Mouse (Mus musculus): ENCODE measurements around the gene Pcp4.

The Pcp4 gene

DNA sequence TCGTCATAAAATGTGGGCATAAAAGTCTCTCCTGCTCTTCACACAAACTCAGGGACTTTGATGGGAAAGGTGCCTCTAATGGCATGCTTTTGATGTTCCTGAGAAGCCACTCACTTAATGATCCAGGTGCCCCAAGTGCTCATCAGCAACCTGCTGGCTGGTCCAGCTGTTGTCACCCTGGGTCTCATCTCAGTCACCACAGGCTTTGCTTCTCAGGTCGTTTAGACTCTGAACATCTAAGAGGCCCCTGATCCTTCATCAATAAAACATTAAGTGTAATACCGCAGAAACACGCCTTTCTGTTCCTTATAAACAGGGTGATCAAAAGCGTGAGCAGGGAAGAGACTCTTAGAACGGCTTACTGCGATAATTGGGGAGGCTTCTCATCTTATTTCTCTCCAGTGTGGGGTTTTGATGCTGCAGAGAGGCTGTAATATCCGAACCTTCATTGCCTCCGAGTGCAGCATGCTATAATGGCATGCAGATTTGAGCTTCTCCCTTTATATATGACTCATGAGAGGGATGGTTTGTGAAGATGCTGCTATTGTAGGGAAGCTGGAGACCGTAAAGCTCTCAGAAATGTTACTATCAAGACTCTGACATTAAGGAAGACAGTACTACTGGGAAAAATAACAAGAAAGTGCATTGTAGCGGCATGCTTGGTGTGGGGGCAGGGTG lies 19.7 kb downstream of the Pcp4 start:
- DNase-seq (ENCODE audit: low read depth) = no peak

DNA sequence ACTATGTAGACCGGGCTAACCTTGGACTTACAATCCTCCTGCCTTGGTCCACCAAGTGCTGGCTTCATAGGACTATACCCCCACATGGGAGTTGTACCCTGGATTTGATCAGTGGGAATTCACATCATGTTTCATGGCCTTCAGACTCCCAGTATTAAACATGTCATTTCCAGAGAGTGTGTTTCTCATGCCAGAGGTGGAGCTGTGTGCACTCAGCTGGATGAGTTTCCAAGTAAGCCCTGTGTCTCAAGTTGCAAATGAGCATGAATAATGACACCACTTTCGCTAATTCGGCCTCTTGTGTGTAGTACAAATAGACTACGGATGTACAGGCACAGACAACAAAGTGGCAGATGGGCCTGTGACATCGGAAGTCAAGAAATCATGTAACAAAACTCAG lies 20.6 kb downstream of the Pcp4 start:
- DNase-seq (ENCODE audit: low read depth) = no peak

DNA sequence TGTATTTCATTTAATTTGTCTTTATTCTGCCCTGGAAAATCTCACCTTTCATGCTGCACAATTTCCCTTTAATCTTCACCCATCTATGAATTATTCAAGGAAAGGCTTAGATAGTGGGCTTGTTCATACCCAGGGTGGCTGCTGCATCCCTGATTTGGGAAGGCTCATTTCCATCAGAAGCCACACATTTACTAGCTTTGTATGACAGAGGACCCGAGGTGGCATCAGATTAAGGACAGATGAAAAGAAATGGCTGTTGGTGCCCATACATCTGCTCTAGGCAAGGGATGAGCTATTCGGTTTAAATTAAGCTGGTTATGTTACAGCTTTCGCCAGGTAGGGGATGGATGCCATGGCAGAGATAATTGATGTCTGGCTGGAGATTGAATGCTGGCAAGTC lies 24.1 kb downstream of the Pcp4 start:
- DNase-seq (ENCODE audit: low read depth) = no peak

DNA sequence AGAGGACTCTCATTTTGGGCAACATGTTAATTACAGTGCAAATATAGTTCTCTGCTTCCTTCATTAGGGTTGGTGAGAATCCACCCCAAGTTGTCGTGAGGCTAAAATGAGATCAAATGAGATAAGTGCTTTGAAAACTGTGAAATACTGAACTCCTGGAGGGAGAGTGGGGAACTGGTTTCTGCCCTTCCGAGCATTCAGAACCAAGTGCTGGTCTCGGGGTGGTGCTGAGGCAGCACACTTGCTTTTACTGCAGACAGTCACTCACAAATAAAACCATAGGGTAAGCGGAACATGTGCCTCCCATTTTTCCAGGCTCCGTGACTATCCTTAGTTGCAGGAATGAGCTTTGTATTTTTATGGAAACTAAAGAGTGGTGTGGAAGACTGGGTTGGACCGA lies 26.7 kb downstream of the Pcp4 start:
- no peak for DNase-seq (ENCODE audit: low read depth)

DNA sequence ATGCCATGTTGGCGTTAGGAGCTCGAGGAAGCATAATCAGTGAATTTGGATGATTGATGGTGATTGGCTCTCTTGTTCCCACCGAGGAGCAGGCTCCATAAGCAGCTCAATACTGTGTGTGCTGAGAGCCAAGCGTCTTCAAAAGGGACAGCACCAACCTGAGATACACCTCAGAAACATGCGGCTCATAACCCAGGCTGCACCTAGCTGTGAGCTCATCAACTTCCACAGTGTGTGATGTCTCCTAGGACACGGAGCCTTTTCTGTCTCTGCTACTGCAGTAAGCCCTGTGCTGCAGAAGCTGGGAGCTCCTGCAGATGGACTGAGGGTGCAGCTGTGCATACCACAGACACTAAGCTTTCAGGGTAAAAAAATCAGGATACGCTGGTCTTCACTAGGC lies 31.5 kb downstream of the Pcp4 start:
- no peak for DNase-seq (ENCODE audit: low read depth)

DNA sequence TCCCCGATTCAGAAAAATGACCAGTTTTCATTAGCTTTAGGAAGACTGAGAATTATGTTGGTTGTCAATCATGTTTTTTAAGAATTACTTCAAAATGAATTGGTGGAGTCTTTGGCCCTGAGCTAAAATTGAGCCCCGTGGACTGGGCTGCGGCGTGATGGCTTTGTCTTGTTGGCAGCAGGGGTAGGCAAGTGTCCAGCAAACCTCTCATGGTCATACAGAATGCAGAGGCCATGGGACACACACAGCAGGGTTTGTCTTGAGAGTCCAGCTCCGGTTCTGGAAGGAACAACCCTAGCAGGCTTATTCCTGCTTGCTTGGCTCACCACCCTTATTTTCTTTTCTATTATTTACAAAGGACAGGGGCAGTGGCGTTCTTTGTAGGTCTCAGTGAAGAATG lies 33.8 kb downstream of the Pcp4 start:
- DNase-seq (ENCODE audit: low read depth) = no peak

DNA sequence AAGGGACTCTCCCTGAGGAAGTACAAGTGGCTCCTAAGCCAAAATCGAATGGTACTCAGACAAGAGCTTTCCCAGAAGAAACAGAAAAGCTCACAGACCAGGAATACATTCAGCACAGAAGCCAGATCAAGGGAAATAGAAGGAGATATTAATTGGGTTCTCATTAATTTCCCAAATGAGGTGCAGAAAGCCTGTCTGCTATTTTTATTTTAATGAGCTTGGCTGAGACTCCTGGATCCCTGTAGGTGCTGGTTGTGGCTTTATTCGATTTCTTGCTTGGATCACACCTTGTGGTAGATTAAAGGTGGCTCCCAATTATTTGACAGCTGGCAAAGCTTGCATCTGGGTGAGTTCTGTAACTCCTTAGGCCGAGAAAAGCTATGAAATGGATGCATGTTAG lies 35.2 kb downstream of the Pcp4 start:
- no peak for DNase-seq (ENCODE audit: low read depth)

DNA sequence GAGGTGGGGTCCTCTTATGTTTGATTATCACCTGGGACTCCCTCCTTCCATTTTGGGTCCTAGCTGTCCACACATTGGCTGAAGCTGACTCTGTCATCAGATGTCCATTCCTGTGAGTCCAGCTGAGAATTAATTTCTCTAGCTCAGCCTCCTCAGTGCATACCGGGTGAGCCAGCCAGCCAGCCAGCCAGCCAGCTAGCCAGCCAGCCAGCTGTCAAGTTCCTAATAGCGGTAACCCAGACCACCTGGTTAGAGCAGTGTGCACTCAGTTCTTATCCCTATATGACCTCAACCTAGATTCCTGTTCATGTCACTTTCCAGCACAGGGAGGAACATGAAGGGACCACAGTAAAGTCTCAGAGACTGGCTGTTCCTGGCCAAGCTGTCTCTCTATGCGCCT lies 47.1 kb downstream of the Pcp4 start:
- DNase-seq (ENCODE audit: low read depth) = no peak

DNA sequence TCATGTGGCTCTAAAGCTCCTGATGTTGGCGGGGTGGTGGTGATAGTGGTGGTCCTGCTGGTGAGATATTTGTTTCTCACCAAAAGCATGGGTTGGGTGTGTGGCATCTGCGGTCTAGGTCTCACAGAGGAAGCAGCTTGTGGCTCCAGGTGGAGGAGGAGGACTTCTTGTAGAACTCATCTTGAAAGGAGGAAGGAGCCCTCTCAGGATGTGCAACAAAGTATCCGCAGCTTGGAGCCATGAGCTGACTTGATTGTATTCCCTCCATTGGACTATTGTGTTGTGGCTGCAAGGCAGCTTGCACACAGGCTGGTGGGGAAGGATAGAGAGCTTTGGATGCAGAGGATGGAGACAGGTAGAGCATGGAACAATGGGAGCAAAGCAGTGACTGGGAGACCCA lies 60.1 kb downstream of the Pcp4 start:
- DNase-seq (ENCODE audit: low read depth) = no peak

DNA sequence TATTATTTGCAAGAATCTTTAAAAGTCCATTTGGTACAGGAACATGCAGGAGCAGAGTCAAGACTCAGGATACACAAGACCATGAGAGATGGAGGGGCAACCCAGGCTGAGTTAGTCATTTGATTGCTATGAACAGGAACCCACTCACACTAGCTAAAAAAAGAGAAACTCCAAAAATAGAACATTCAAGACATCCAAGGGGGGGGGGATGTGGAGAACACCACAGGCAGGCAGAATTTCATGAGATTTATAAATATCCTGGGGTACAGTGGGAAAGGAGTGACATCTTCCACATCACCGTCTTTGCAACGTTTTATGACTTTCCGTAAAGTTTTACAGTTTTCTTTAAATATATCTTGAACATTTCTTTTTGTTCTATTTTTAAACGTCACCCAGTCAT lies 61.1 kb downstream of the Pcp4 start:
- no peak for DNase-seq (ENCODE audit: low read depth)

DNA sequence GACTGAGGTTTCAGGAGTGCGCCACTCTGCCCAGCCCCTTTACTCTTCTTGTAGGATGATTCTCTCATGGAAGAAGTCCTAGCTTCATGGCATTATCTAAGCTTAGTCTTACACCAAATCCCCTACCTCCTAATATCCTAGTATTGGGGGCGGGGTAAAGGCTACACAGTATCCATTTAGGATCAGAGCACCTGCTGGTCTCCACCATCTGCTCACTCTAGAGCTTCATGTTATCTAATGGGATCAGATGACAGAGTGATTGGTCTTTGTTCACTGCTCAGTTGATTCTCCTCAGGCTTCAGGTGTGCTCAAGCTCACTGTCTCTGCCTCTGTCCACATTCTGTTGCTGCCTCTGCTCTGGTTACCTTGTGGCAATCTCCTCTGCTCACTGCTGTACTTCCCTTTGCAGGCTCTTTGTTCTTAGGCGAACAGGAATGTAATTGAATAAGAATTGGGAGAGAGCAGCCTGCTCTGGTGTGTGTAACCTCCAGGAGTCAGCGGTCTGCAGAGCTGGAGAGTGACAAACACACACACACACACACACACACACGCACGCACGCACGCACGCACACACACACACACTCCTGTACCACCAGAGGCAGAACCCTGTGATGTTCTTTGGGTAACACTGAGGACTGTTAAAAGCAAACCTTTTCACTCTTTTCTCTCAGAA lies 62.6 kb downstream of the Pcp4 start:
- DNase-seq (ENCODE audit: low read depth) = no peak

DNA sequence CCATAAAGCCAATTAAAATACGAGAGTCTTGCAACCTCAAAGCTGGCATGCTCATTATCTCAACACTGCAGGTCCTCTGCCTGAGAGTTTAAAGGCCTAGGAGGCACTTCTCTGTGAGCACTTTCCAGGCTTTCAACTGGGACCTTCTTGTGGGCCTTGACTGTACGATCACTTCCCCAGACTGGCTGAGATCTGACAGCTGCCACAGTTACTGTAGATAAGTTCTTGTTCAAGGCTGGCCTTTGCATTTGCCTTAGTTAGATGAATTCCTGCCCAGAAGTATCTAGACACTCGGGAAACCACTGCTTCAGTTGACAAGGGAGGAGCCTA lies 63.1 kb downstream of the Pcp4 start:
- DNase-seq (ENCODE audit: low read depth) = no peak

DNA sequence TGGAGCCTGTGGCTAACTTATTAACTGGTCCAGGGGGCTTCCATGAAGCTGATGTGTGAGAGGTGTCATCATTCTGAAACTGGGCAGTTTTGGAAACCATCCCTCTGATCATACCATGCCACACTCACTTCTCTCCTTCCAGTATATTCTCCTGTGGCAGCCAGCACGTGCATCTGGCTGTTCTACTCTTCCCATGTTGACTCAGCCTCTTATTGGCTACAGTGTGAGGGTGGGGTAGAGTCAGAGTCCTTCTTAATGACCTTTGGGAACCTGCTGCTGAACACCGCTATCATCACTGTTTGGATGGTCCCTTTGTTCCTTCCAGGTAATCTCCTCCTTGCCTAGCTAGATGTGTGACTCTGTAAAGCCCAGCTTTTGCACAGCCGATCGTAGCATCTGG lies 63.6 kb downstream of the Pcp4 start:
- DNase-seq (ENCODE audit: low read depth) = no peak

DNA sequence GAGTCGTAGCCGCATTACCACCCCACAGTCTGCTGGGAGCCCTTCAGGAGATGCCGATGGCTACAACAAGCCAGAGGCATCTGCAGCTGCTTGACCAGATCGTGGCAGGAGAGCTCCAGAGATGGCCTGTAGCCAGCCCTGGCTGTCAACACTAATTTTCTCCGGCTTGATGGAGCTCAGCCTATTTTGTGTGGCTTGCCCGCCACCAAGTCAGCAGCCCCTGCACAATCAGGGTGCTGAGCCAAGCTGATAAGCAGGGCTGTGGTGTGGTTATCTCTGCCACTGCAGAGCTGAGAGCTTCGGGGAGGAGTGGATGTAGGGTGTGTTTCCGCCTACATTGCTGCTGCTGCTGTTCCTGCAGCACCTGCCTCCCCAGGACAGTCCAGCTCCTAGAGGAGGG lies 66.3 kb downstream of the Pcp4 start:
- no peak for DNase-seq (ENCODE audit: low read depth)

DNA sequence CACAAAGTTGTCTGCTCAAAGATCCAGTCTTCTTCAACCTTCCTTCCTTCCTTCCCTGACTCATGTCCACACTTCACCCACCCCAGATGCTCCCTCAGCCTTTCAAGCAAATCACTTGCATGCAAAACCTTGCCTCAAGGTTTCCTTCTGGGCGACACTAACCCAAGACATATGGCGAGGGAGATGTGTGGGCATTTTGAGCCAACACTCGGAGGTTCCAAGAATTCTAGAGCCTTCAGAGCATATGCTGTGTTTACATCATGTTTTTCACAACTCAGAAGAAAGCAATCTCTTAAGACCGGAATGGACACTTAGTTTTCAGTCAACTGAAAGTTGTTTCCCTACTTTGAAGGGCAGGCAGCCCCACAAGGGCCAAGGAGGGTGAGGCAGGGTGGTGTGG lies 67.9 kb downstream of the Pcp4 start:
- DNase-seq (ENCODE audit: low read depth) = no peak

DNA sequence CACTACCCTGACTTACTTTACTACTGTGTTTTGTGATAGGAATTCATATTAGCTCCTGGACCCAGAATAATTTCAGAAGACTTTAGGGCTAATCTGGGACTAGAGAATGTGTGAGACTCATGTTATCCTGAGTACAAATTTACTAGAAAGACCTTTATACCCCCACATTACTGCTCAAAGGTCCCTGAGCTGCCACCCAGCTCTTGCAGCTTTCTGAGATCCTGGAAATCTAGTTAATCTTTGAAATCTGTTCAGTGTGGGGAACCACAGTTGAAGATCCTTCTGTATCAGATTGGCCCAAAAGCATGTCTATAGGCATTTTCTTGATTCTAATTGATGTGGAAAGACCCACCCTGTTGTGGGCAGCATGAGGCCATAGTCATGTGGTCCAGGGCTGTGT lies 69.0 kb downstream of the Pcp4 start:
- DNase-seq (ENCODE audit: low read depth) = no peak

DNA sequence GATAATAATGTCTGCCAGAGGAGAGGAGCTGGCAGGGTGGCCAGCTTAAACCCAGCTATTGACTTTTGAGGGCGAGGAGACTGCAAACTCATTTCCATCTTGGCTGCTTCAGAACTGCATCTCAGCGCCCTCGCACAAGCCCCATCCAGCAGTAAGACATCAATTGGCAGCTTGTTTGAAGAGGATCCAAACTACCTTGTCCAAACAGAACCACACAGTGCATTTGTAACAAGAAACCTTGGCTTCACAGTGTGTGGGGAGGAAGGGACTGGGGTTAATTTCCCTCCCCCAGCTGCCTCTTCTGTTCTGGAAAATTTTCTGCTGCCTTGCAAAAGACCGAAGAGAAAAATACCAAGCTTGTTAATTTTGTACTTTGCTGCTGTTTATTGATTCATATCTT lies 71.7 kb downstream of the Pcp4 start:
- no peak for DNase-seq (ENCODE audit: low read depth)

DNA sequence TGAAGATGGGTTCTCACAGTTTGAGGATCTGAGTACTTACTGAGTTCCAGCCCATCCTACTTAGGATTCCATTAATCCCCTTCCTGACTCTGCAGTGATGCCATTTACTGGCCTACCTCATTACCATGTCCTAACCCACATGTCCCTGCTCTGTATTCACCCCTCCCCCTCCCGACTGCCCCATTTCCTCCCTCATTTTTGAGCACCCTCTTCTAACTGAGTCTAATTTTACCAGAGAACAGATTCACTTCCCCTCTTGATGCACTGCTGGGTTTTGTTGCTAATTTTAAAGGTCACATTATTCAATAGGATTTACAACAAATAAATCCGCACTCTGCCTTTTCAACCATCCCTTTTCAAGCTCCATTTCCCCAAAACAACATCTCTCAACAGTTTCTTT lies 73.7 kb downstream of the Pcp4 start:
- DNase-seq (ENCODE audit: low read depth) = no peak

DNA sequence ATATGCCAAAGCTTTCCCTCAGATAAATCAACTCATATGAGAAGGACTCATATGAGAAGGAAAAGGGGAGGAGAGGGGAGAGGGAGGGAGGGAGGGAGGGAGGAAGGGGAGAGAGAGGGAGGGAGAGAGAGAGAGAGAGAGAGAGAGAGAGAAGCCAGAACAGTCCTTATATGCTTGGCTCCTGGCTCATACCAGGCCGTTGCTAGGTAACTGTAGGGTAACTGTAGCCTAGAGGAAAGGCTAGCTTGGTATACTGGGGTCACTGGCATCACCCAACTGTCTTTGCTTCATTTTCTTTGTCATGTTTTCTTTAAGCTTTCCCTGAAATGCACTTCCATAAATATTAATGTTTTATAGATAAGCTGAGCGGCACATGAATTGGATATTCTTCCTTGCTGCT lies 85.3 kb downstream of the Pcp4 start:
- DNase-seq (ENCODE audit: low read depth) = no peak

DNA sequence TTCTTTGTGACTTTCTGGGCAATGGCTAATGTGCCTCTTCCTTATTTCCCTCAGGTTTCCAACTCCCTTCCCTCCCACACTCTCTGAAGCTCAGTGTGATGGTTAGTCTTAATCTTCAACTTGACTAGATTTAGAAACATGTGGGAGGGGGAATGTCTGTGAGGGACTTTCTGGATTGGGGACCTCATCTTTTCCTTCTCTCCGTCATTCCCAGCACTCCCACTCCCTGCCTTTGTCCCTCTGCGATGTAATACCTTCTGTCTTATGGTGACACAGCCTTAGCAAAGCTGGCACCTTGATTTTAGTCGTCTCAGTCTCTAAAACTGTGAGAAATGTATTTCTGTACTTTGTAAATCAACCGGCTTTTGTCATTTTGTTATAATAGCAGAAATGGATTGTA lies 88.0 kb downstream of the Pcp4 start:
- no peak for DNase-seq (ENCODE audit: low read depth)

DNA sequence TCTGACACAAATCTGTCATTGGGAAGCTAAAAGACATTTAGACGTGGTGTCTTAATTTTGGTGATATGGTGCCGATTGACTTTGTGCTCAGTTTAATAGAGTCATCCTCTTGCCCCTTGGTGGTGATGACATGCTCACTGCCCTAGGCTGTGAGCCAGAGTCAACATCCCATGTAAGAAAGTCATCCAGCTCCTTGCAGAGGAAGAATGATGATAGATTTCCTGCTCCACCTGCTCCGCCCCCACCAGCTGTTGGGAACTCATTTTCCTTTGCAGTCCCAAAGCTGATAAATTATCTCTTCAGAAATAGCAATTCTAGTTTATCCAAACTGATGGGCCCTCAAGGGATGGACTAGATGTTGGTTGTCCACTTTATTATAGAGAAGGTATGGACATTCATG lies 89.2 kb downstream of the Pcp4 start:
- DNase-seq (ENCODE audit: low read depth) = no peak

DNA sequence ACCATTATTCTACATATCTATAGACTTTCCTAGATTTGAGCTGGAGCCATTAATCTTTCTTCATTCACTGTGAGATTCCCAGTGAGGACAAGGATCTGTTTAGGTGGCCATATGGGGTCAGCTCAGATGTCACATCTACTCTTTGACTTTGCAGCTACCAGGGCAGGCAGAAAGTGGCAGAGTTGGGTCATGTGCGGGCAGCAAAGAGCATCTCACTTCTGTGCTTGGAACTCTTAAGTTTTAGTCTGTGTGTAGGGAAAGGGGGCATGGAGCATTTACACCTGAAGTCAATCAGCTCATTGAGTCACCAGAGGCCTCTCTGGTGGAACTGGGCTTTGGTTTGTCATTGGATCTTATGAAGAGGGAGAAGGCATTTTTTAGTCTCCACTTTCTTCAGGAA lies 90.9 kb downstream of the Pcp4 start:
- no peak for DNase-seq (ENCODE audit: low read depth)

DNA sequence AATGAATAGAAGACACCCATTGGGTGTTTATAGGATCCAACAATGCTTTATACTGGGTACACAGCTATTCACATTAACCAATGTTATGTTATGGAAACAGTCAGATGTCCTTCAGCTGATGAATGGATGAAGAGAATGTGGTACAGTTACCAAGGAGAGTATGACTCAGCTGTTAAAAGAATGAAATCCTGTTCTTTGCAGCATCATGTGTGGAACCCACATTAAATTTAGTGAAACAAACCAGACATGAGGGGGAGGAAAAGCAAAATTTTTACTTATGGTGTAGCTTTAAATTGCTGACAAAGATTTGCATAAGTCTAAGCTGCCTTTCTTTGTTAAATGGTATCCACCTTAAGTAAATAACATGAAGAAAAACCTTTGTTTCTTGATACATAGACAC lies 92.4 kb downstream of the Pcp4 start:
- DNase-seq (ENCODE audit: low read depth) = no peak
